Mouse (Mus musculus) CH12.LX (cell line): ENCODE measurements around the gene Gm5294.

Experiments used
- EP300 ChIP-seq: IDR thresholded peaks from 2 replicates; pipeline ENCODE4 v1.6.1; 2011; ENCODE audit warnings: low read length, improper control_type of control experiment
- MXI1 ChIP-seq: IDR thresholded peaks from 2 replicates; pipeline ENCODE4 v1.6.1; 2011; ENCODE audit warnings: mild to moderate bottlenecking, low read depth, low read length, improper control_type of control experiment

- no peak for TF ChIP-seq MXI1
- TF ChIP-seq EP300, result no peak
These were observed 44.8 kb upstream of the Gm5294 start for GRCm38 (mm10) chr5:138775096-138775495.
